Mouse (Mus musculus): ENCODE results near the gene Myog.

DNA sequence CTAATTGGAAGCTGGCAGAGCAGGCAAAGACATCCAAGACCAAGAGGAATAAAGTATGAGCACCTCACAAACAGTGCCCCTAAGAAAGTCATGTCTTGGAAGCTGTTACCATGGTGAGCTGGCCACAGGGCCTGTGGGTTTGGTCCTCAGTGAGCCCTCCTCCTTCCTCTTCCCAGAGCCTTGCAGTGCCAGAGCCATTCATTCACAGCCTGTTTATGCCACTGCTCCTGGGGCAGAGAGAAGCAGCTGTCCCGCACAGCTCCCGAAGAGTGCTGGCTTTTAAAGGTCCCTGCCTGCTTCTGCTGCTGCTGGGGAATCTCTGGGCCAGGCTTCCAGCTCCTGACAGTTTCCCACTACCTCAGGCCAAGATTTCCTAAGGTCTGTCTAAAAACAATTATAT, 24.0 kb upstream of the Myog start:
- no peak for TF ChIP-seq CTCF (conservative IDR thresholded peaks at IDR 0.05; ENCODE audit: insufficient read depth, insufficient read length, low read depth, low read length)
- TF ChIP-seq POLR2A (IDR thresholded peaks at IDR 0.05; ENCODE audit: low read depth, low read length): no peak

Data from kidney, adult 2 months (tissue).